Mouse (Mus musculus): ENCODE results near the gene Prdx1. TPM values are rescaled to one million over a fixed set of nuclear protein-coding genes. Genes with fewer than 3 reads are reported as not detected.
A peak's percentile ranks its signal among the peaks of the same experiment; 100 is the strongest.
"Not testable (repeated sequence)": the region's sequence is repeated elsewhere in the genome, so short reads cannot be mapped to it uniquely, and the experiment has no call there.

Gene Prdx1
- total RNA-seq, 2 experiments from 2014 or later: 241 to 242 TPM

- DNase-seq: no peak
Observed at GRCm38 (mm10) chr4:116677808-116678207, 7.5 kb upstream of the Prdx1 start.

DNA sequence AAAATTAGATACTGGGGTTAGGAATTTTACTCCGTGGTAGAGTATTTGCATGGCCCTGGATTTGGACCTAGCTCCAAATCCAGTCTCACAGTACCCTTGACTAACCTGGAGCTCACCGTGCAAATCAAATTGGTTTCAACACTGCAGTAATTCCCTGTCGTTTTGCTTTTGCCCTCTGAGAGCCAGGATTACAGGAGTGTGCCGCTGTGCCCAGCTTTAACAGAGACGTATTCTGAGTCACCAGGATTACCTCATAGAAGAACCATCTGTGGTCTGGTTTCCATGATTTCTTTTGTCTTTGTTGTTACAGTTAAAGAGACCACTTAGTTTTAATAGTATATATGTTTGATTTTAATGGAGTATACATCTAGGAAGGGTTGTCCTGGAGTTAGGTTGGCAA, 6.2 kb upstream of the Prdx1 start:
- no peak for DNase-seq

GRCm38 (mm10) chr4:116680521-116680920, 4.8 kb upstream of the Prdx1 start:
- DNase-seq: not testable (repeated sequence)

- no peak for DNase-seq
Observed at GRCm38 (mm10) chr4:116683957-116684356, 1.4 kb upstream of the Prdx1 start.

GRCm38 (mm10) chr4:116684665-116685064, 679 bp upstream of the Prdx1 start:
- DNase-seq: no peak

- no peak for DNase-seq
Observed at GRCm38 (mm10) chr4:116687041-116687440, 1.7 kb downstream of the Prdx1 start.

DNA sequence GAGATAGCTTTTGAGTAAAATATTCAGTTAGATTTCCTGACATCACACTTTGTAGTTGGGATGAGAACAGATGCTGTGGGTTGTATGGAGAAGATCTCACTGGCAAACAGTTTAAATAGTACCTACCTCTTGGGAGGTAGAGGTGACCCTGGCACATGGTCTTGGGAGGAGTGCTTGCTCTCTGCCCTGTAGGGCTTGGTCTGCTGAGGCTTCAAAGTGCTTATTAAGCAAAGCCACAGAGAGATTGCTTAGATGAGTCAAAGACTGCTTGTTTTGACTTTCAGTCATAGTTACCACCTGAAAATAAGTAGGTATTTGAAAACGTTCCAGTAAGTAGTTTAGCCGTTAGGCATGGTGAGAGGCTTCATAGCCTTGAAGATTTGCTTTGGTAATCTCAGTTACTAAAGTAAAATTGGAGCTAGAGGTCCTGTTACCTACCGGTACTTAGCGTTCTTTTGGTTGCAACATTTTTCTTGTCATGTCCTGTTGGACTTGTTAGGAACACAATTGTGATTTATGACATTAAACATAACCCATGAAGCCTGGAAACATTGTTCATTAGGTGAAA, 4.0 kb downstream of the Prdx1 start:
- no peak for DNase-seq

DNA sequence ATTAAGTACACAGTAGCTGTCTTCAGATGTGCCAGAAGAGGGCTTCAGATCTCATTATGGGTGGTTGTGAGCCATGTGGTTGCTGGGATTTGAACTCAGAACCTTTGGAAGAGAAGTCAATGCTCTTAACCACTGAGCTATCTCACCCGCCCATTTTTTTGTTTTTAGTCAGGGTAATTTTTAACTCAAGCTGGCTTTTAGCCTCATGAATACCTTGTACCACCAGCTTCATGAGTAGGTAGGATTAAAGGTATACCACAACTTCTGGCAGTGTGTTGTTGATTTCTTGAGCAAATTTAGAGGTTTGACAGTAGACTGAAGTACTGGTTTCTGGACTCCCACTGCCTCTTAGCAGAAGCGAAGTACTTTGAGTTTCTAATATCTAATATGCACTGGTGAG, 6.8 kb downstream of the Prdx1 start:
- no peak for DNase-seq

DNA sequence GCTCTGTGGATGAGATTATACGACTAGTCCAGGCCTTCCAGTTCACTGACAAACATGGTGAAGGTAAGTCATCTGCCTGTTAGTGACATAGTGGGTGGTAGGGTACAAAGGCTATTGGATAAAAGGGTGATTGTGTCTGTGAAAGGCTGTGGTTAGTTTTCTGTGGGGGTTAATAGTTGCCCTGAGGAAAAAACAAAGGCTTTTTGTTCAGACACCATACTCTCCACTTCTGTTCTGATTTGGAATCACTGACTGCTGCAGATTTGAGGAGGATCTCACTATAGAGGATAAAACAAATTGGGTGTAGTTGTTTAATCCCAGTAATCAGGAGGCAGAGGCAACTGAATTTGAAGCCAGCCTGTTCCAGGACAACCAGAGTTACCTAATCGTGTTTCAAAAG, 8.4 kb downstream of the Prdx1 start:
- no peak for DNase-seq

GRCm38 (mm10) chr4:116698693-116699342, 13.5 kb downstream of the Prdx1 start:
- DNase-seq: no peak

- no peak for DNase-seq
Observed at GRCm38 (mm10) chr4:116700964-116701363, 15.6 kb downstream of the Prdx1 start.

- peak; percentile 81 for DNase-seq
Observed at GRCm38 (mm10) chr4:116703804-116704203, 18.5 kb downstream of the Prdx1 start.

DNA sequence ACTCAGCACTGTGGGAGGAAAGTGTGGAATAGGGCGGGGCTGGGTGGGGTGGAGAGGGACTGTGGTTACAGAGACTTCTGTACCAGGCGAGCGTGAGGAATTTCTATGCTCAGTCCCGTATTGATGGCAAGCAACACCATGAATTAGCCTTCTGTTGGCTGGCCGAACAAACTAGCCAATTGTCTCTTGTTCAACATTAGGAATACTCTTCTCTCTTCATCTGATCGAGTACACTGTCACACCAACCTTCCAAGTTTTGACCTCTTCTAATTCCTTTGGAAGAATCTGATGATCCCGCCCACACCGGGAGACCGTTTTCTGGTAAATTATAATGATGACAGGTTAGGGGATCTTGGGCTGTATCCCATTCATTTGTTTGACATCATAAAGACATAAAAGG, 22.3 kb downstream of the Prdx1 start:
- no peak for DNase-seq

- DNase-seq: peak; percentile 74
Observed at GRCm38 (mm10) chr4:116708201-116708764, 22.9 kb downstream of the Prdx1 start, which contains the start of the genes Mmachc and Ccdc163. Gene Mmachc, minus strand, starts transcription at chr4:116708406. Gene Ccdc163, plus strand, starts transcription at chr4:116708509.

GRCm38 (mm10) chr4:116708791-116709390, 23.5 kb downstream of the Prdx1 start:
- no peak for DNase-seq

DNA sequence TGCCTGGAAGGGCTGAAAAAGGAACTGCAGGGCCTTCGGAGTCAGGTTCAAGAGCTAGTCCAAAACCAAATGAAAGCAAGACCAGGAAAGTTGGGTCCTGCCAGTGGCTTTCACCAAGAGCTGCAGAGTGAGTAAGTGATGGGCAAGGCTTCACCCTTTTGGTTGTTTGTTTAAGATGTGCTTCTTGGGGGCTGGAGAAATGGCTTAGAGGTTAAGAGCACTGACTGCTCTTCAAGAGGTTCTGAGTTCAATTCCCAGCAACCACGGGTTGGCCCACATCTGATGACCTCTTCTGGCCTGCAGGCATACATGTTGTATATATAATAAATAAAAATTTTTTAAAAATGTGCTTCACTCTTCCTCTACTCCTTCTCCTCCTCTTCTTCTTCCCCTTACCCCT, 24.8 kb downstream of the Prdx1 start:
- no peak for DNase-seq

- DNase-seq: no peak
Observed at GRCm38 (mm10) chr4:116712536-116712935, 27.2 kb downstream of the Prdx1 start.

GRCm38 (mm10) chr4:116719396-116719795, 34.1 kb downstream of the Prdx1 start:
- DNase-seq: peak; percentile 59

- peak; percentile 79 for DNase-seq
Observed at GRCm38 (mm10) chr4:116720343-116721097, 35.2 kb downstream of the Prdx1 start, which contains the start of gene Tesk2. Gene Tesk2, plus strand, starts transcription at chr4:116720948.

DNA sequence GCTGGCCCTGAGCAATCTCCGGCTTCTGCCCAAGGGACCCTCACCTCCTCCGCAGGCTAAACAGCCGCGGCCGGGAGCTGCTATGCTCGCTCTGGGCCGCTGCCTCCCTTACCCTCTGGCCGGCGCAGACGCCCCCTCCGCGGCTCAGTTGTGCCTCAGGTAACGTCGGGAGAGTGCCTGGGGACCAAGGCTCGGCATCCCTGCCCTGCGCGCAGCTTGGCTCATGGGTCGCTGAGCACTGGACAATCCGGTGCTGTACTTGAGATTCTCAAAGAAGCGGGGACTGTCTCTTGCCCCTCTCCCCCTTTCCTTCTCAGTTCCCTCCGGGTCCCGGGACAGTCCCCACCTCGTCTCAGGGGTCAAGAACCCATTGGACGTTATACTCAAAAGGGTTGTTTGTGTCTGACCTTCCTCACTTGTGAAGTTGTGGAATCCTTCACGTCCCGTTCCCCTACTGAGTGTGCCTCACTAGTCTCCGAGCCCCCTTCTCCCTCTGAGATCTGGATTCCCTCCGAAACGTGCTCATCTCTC, 35.8 kb downstream of the Prdx1 start:
- no peak for DNase-seq

GRCm38 (mm10) chr4:116722230-116722629, 36.9 kb downstream of the Prdx1 start:
- no peak for DNase-seq

- no peak for DNase-seq
Observed at GRCm38 (mm10) chr4:116725444-116725843, 40.1 kb downstream of the Prdx1 start.

All from gastrocnemius, postnatal 10 days (tissue).